Mouse (Mus musculus): Measurements from ENCODE around the gene Spaca6.
"Not testable (repeated sequence)": the region's sequence is repeated elsewhere in the genome, so short reads cannot be mapped to it uniquely, and the experiment has no call there.

The Spaca6 gene

DNA sequence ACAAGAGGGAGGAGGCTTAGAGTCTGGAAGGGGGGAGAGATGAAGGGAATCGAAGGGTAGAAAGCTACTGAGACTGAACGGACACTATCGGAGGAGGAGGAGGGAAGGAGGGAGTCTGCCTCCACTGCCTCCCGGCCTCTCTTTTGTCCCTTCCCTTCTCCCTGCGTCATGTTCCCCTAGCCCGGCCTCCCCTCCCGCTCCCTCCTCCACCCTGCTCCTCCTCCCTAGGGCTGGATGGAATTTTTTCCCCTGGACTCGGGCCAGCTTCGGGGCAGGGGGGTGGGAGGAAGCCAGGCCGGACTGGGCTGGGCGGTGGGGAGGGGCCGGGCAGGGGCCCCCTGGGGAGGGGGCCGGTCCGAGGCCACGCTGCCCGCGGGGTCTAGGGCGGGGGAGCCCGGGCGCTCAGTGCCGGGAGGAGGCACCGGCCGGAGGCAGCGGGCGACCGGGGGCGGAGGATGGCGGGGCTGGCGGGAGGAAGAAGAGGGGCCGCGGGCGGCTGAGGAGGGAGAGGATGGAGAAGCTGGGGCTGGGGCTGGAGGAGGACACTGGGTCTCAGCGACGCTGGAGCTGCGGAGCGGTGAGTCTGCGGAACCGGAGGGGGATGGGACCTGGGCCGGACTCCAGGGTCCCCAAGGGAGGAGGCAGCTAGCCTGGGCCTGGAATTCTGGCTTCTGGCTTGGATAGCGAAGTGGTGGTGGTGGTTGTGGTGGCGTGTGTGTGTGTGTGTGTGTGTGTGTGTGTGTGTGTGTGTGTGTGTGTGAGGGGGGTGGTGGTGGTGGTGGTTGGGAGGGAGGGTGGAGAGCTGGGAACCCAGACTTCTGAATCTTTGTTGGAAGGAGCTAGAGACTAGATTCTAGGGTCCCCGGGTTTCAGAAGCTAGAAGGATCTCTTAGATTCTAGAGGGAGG lies at the start of gene Spaca6:
TSS of gene Spaca6 (plus strand) at position 408 of the 907 bp plus-strand sequence.
- peak; percentile 97 for DNase-seq

DNA sequence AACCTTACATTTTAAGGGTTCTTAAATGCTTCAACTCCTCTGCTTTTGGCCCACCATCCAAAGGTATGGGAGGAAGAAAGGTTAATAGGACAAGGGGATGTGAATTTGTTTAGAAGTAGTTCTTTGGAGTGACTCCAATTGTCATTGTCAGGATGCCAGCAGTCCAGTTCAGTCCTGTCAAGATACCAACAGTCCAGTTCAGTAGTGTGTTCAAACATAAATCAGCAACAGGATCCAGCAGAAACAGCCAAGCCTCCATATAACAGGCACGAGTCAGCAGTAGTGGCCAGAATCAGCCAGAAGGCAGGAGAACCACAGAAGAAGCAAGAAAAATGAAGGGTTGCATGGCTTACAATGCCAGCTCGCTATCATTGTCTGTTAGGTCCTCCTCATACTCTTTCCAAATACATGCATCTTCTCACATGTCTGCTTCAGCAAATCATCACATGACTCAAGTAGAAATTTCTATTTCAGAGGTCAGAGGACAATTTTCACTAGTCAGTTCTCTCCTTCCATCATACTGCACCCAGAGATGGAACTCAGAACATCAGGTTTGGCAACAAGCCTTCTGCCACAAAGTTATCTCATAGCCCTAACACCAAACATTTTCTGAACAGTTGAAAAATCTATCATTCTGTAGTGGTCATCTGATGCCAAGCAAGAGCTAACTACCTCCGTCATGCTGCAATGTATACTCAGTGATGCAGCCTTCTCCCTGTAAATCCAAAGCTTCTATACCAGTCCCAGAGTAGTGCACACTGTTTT lies 35.9 kb upstream of the Spaca6 start:
- DNase-seq = no peak

DNA sequence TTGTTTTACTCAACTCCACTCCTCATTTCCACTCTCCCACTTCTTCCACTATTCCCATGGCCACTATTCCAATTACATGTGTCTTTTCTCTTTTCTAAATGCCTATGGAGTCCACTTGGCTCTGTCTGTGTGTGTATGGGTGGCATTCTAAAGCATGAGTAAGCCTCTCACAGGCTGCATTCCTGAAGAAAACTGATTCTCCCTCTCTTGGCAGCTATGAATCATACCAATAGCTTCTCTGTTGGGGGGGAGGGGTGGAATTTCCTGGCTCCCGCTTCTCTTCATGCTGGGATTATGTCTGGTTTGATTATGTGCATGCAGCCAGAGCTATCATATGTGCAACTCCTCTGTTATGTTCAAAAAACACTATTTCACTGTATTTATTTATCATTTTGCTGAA lies 34.4 kb upstream of the Spaca6 start:
- peak; percentile 11 for DNase-seq

DNA sequence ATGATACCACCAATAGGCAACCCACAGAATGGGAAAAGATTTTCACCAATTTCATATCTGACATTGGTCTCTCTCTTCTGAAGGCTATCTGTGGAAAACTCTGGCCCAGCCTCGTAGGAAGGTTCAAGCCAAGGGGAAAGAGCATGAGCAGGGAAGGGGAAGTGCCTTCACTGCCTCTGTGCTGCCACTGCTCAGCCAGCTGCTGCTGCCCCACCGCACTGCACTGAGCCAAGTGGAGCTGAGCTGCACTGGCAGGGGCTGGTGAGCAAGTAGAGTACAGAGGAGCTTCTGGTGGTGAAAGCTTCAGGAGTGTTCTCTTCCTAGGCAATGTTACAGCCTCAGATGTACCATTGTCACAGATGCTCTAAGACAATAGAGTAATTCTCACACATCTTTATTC lies 31.4 kb upstream of the Spaca6 start:
- DNase-seq = no peak

DNA sequence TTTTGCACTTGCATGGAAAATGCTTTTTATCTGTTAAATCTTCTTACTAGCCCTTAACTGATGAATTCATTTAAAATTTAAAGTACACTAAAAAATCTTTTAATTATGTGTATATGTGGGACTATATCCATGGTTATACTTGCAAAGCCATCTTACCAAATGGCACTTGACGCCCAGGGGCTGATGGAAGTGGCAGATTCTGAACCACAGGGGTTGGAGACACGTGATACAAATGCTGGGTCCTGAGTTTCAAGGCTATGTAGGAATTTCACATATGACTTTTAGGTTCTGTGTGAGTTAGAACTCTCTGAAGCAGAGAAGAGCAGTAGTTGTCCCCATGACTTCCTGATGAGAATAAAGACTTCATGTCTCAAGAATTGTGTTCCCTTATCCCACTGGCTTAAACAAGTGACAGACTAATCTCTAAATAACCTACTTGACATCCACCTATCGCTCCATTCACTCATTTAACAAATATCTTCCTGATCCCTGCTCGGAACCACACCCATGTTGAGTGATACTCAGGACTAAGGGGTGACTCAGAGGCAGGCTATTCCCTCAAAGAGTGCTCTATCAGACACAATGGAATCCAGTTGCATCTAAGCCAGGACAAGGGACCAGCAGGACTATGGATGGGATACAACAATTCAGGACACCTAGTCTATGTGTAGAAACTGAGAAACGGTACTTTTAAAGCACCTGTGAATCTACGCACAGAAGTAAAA lies 3.2 kb upstream of the Spaca6 start:
- DNase-seq = no peak

DNA sequence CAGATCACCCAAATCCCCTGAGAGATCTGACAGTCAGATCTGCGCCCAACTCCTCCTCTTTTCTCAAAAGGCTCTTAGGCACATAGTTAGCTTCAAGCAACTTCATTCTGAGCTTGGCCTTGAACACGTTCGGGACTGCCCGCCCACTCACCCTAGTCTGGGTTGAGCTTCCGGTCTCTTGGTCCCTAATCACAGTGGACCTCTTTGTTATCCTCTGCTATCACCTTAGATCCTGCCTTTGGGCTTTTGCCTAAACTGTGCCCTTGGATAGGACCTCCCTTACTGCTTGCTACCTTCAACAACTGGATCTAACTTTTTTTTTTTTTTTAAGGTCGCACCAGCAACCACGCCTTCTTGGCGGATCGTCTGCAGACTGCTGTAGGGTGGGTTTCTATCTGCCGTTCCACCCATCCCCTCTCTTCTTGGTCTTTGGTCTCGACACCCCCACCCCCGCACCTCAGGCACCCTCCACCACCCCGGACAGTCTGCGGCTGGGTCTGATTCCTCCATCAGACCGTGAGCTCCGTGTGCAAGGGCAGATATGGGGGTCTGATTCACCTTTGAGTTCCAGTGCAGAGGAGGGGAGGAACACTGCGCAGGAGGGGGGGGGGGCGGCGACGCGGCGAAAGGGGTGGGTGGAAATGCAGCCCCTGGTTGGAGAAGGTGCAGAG lies 902 bp upstream of the Spaca6 start:
- DNase-seq = peak; percentile 45

DNA sequence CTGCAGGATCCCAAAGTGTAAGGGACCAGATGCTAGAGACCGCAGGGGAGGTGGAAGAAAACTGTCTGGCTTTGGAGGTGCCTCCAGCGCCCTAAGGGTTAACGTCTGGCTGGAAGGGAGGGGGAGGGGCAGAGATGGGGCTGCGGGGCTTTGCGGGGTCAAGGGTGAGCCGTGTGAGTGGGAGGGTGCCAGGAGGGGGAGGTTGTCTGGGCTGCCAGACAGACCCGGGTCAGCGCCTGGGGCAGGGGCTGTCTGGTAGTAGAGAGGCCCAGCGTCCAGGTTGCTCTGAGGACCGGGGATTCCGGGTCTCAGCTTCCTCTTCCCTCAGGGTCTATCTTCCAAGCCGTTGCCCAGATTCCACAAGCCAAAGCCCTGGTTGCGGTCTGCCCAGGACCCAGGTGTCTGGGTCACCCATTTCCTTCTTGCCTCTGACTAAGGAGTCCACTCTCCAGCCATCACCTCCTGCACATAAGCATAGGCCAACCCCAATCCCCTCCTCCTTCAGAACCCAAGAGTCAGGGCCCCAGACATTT lies 766 bp downstream of the Spaca6 start:
- DNase-seq = peak; percentile 69

DNA sequence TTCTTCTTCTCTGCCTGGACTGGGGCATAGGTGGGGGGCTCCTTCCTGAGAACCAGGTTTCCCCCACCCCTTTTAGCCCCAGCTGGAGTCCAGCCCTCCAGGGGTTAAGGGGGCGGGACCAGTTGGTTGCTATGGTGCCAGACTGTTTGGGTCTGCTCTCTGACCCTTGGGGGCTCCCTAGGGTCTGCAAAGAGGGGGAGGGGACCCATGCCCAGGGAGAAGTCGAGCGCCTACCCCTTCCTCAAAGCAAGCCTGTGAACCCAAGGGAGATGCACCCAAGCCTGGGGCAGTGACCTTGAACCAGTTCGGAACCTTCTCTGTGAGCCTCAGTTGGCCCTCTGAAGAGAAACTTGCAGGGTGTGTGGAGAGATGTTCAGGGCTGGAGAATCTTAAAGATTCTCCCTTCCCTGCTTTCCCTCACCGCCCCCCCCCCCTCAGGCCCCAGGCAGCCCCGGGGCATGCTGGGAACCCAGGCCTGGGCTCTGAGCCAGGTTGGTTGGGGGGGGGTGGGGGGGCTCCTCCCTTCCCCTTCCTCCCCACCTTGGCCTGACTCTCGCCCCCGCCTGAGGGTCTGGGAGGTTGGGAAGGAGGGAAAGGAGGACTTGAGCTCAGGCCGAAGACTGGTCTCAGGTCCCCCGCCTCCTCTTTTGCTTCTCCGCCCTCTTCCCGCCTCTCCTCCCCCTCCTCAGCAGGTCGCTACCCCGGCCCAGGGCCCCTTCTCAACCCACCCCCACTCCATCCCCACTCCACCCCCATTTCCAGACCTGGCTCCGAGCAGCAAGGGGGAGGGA lies 1.4 kb downstream of the Spaca6 start:
- DNase-seq = peak; percentile 44

DNA sequence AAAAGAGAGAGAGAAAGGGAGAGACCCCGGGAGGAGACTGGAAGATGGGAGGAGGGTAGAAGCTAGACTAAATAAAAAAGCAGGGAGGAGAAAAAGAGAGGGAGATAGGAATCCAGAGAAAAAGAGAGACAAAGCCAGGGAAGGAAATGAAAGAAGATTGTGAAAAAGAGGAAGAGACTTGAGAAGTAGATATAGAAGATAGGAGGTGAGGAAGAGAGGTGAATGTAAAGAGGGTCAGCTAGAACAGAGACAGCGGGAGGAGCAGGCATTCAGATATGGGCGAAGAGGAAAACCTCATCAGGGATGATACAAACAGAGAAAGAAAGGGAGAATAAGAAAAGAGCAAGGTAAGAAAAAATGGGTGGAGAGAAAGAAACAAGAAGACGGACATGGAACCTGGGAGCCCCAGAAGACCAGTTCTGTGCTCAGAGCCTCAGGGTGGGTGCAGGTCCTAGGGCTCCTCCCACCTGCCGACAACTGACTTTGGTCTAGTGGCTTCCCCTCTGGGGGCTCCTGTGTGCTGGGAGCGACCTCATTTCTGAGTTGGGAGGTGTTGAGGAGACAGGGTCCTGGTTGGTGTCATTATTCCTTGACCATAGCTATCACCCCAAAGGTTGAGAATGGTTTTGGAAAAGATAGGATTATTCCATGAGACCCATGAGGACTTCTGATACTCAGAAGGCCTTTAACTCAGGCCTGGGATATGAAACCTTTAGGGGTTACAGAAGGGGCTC lies 2.3 kb downstream of the Spaca6 start:
- no peak for DNase-seq

DNA sequence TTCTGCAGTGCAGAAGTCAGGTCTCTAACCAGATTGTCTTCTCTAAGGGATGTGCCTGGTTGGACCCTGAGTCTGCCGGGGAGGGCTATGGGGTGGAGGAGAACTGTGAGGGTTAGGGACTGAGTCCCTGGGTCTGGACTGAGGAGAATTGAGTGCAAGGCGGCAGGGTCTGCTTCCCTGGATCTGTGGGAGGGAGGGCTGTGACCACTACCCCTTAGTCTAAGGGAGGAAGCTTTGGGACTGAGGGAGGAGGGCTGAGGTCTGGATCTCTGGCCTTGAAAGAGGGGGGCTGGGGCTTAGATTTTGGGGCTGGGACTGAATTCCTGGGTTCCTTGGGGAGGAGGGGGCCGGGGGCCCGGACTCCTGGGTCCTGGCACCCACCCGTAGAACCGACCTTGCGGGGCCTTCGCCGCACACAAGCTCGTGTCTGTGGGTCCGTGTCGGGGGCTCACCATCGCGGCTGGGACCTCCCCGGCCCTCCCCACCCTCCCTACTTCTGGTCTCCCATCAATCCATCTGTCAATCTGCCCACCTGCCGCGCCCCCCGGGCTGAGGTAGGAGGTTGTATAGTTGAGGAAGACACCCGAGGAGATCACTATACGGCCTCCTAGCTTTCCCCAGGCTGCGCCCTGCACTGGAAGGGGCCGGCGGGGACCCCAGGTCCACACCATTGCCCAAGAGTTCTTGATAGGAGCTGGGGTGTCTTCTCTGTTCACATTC lies 3.0 kb downstream of the Spaca6 start:
- no peak for DNase-seq

DNA sequence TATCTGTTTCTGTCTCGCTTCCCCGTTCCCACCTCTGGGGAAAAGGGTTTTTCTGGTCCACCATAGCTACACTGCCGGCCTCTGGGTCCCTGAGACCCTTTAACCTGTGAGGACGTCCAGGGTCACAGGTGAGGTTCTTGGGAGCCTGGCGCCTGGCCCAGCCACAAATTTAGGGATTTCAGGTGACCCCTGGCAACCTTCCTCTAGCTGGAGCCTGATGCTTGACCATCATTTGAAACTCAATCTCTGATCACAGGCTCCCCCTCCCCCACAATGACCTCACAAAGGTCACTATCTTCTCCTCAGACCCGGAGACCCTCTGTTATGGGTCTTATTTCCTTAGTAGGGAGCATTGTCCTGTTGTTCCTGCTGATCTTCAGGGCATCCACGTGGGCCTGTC lies 3.8 kb downstream of the Spaca6 start:
- DNase-seq = no peak

DNA sequence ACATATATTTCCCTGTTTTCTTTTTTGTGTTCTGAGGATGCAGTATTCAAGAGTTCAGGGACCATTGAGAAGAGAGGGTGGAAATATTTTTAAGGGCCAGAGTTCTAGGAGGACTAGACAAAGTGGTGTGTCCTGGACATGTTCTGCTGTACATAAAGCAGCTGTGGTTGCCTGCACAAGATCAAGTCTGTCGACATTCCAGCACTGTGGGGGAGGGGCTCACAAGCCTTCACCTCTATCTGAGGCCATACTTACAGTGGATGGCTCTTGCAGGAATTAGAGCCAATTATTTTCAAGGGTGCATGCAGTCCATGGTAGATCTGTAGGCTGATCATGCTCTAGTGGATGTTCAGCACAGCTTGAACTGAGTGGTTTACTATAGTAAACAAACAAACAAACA lies 7.9 kb downstream of the Spaca6 start:
- DNase-seq = peak; percentile 70

DNA sequence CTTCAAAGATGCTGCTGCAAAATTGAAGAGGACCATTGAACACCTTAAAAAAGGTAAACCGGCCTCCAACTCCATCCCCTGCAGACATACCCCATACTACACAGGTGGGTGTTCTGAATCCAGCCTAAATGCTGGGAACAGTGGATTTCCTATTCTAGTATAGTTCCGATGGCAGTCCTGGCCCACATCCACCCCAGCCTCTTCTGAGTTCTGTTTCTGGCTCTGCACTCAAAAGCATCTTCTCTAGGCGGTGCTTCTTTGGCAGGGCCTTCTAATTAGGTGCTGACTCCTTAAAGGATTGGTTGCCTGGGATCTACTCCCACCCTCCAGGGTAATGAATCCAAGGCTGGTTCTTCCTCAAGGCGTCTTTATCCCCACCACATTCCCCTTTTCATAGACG lies 9.1 kb downstream of the Spaca6 start:
- DNase-seq = no peak

DNA sequence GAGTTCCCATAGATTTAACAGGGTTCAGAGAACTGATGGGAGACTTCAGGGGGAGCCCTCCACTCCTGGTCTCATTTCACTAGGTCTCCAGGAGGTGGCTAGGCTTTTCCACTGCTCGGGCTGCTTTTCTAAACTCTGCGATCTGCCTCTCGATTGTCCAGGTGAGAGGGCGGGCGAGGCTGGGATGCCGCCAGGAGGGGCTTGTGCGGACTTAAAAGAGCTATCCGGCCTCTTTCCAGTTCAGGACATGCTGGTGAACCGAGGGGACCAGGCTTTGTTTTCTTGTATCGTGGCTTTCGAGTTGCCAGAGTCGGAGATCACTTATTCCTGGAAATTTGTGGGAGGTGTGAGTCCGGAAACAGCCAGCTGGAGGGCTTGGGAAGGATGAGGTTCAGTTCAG lies 10.5 kb downstream of the Spaca6 start:
- peak; percentile 17 for DNase-seq

DNA sequence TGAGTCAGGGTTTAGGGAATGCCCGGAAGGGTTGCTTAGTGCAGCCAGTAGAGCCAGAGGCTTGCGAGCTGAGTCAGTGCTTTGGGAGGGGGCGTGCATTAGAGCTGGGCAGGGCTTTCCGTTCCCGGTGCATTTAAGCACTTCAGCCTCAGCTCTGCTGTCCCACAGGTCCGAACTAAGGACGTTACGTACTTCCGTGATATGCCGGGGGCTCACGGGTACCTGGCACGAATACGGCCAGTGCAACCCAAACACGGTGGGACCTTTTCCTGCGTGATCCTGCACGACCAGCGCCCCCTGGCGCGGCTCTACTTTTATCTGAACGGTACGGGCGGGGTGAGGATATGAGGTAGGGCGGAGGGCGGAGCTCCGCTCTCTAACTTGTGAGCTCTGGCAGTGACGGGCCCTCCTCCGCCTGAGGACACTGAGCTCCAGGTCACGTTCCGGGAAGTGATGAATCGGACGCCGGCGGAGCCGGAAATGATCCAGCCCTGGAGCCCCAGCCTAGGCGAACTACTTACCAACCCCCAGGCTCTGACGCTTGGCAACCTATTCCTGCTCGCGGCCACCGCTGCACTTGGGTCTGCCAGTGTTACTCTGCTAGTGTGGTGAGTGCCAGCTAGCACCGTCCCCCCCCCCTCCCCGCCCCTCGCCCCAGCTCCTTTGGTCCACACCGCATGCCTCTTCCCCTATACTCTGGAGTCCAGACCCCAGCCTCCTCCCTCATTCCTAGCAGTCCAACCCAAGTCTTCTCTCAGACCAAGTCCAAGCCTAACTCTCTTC lies 11.2 kb downstream of the Spaca6 start:
- DNase-seq = peak; percentile 98

DNA sequence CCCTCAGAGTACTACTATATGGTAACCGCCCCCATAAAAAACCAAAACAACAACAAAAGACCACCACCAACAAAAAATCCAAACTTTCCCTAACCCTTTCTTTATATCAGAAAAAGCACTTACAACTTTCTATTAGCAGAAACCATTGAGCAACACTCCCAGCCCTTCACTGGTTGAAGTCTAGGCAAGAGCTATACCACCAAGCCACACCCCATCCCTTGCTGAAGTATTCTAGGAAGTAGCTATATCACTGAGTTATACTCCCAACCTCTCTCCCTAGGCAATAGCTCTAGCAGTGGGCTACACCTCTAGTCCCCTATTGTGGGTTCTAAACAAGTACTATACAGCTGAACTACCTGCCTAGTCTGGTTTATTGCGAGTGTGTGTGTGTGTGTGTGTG lies 12.3 kb downstream of the Spaca6 start:
- no peak for DNase-seq

DNA sequence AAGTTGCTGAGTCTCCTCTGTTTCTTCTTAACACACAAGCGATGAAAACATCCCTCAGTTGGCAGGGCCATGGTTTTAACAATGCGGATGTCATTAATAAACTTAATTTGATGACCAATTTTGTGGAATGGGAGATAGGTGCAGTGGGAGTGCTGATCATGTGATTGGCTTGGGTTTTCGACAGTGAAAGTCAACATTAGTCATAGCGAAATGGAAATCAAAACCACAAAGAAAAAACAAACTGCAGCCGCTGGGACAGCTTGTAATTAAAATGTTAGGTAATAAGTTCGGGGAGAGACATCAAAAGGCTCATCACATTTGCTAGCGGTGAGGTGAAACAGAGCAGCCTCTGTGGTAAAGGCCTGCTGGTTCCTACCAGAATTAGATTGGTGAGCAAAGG lies 13.8 kb downstream of the Spaca6 start:
- DNase-seq = no peak

DNA sequence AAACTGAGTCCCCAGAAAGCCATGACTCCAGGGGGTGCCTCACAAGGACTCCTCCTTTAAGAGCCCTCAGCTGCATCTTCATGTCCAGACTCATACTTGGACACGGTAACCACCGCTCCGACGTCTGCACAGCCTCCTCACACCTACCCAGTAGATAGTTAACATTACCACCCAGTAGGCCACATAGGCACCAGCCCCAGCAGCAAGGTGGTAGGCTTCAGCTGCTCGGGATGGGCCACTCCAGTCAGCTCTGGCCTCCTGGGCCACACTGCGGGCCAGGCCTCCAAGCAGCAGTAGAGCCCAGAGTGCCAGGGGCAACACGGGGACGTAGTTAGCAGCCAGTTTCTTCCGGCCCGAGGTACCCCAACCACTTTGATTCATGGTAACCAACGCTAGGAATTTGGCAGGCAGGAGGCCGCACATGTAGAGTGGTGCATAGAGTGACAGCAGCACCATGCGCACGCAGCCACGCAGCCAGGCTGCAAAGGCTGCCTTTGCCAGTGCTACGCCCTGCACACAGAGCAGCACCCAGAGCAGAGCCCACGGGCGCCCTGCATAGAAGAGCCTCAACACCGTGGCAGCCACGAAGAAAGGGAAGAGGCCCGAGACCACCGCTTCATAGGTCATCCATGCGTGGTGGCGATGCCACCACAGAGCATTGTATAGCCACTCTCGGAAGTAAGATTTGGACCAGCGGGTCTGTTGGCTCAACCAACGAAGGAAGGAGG lies 16.7 kb downstream of the Spaca6 start:
- no peak for DNase-seq

DNA sequence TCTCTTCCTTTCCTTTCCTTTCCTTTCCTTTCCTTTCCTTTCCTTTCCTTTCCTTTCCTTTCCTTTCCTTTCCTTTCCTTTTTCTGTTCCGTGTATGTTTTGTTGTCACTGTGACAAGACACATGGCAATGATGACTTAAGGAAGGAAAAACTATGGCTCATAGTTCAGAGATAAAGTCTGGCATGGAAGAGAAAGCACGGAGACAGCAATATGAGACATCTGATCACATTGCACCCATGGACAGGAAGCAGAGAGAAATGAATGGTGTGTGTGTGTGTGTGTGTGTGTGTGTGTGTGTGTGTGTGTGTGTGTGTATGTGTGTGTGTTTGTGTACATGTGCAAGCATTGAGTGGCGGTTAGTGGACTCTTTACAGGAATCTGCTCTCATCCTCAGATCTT lies 17.6 kb downstream of the Spaca6 start:
- not testable (repeated sequence) for DNase-seq
